Mouse (Mus musculus) small intestine, adult 2 months (tissue): ENCODE results near the gene Olfr95. TPM values are rescaled to one million over a fixed set of nuclear protein-coding genes. Genes with fewer than 3 reads are reported as not detected.

Experiments
- H3K27ac ChIP-seq: fragments of 200-500 bp; 2 replicates; pipeline ENCODE4 v1.5.1; 2012; ENCODE audit warnings: low read depth, low read length, control low read depth, inconsistent platforms; ENCODE audit not compliant: insufficient read depth
- H3K27me3 ChIP-seq: fragments of 200-500 bp; 2 replicates; pipeline ENCODE4 v1.6.1; 2012; ENCODE audit warnings: mild to moderate bottlenecking, moderate library complexity, low read length, inconsistent platforms; ENCODE audit not compliant: control insufficient read depth, insufficient read depth
- H3K36me3 ChIP-seq: fragments of 200-500 bp; 2 replicates; pipeline ENCODE4 v1.6.1; 2012; ENCODE audit warnings: mild to moderate bottlenecking, low read length, control low read depth, inconsistent platforms; ENCODE audit not compliant: control insufficient read depth, insufficient read depth
- H3K4me1 ChIP-seq: fragments of 200-500 bp; 2 replicates; pipeline ENCODE4 v1.6.1; 2012; ENCODE audit warnings: low read length, inconsistent platforms, mixed read lengths; ENCODE audit not compliant: control insufficient read depth, insufficient read depth, insufficient read length
- H3K4me3 ChIP-seq: fragments of 200-500 bp; 2 replicates; pipeline ENCODE4 v1.5.1; 2012; ENCODE audit warnings: low read depth, mild to moderate bottlenecking, control low read depth, inconsistent platforms, low read length, moderate library complexity
- CTCF ChIP-seq: fragments of 200-500 bp; IDR thresholded peaks from 2 replicates; pipeline ENCODE4 v1.5.1; 2012; ENCODE audit warnings: low read depth, mild to moderate bottlenecking, control low read depth, inconsistent platforms, low read length, moderate library complexity, mixed read lengths; ENCODE audit not compliant: insufficient replicate concordance, insufficient read length; ENCODE audit errors: extremely low read depth
- POLR2A ChIP-seq: fragments of 200-500 bp; IDR thresholded peaks from 2 replicates; pipeline ENCODE4 v1.6.1; 2012; ENCODE audit warnings: low read depth, mild to moderate bottlenecking, control low read depth, inconsistent platforms, low read length, moderate library complexity
- WGBS: fragments of 180-500 bp; shearing (Covaris S2); methylation state at CpG from one replicate; pipeline ENCODE4 v1.1.7; 2018; 5-methylcytosine and 5-hydroxymethylcytosine counted together
- polyA plus RNA-seq: library from polyadenylated mRNA; depleted of rRNA; stranded (reverse); fragments of >200 nt; gene quantifications from 2 replicates; pipeline ENCODE4 v1.2.3, GENCODE M21; 2012; rRNA removed

The Olfr95 gene
- polyA plus RNA-seq, 1 experiment = not detected

DNA sequence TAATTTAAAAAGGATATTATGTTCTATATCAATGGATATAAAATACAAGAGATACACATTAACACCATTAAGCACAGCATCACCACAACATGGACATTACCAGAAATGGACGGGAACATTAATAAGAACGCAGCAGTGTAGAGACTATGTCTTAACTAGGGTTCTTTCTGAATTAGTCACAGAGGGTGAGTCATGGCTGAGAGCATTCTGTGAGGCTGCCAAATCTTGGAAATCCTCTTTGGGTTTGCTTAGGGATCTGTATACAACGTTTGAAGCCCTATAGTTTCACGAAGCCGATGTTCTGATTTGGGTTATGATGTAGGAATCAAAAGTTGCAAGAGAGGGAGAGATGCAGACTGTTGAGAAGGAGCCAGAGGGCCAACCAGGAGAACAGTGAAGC, 18.1 kb downstream of the Olfr95 start:
- H3K36me3 ChIP-seq = no peaks in the 10 kb centered on the region
- TF ChIP-seq POLR2A = no peak
- no peak for TF ChIP-seq CTCF

DNA sequence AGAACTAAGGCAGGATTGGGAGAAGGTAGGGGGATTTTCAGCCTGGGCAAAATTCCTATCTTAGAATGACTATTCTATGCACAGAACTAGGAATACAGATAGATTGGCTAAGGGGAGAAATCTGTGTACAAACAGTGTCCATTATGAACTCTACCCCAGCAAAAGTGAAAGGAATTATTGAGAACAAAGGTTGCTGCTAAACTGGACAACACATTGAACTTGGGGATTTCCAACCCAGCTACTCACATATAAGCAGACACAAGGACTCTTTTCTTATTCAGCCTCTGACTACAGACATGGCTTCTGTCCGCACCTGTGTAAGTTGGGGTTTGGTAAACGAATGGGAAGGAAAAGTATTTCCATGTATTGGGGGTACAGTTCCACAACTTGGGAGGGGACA, 19.3 kb downstream of the Olfr95 start, which contains the start of gene Ubd:
Gene Ubd (plus strand): TSS at position 237 of the 400 bp plus-strand sequence.
- Histone ChIP-seq H3K27me3 (no peaks in the 10 kb centered on the region), H3K27ac (no peak within 1 kb of the TSS), H3K36me3 (no peaks in the 10 kb centered on the region), H3K4me1 (peaks cover 8% of the 10 kb centered on the region), H3K4me3 (no peak within 1 kb of the TSS)
- TF ChIP-seq CTCF (no peak), POLR2A (no peak)
- WGBS = 70% methylated on average over 2 of the region's 2 CpGs

More for the DNA sequence above, 18.1 kb downstream of the Olfr95 start:
- no peak overlapping the region for H3K4me3 ChIP-seq
- H3K27me3 ChIP-seq = no peaks in the 10 kb centered on the region
- H3K27ac ChIP-seq = no peak overlapping the region
- WGBS = 79% methylated on average over 5 of the region's 5 CpGs
- H3K4me1 ChIP-seq = peaks cover 8% of the 10 kb centered on the region

DNA sequence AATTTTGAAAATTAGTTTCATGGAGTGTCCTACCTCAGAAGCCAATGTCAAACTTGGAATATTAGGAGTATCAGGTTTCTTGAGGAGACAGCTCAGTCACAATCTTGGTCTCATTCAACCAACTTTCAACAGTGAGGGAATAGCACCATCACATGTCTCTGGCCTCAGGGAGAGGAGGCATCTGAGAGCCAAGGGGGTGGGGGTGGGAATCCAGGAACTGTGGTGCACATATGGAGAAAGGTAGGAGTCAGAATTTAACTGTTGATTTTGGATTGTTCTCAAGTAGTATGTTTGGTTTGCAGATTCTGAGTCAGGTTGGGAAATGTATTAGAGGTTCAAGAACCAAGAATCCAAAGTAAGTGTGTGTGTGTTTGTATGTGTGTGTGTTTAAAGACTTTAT, 19.9 kb downstream of the Olfr95 start:
- H3K27ac ChIP-seq = no peak overlapping the region
- H3K4me1 ChIP-seq = peaks cover 8% of the 10 kb centered on the region
- TF ChIP-seq CTCF (no peak), POLR2A (no peak)
- H3K27me3 ChIP-seq = no peaks in the 10 kb centered on the region
- no peak overlapping the region for H3K4me3 ChIP-seq
- H3K36me3 ChIP-seq = no peaks in the 10 kb centered on the region

- no peaks in the 10 kb centered on the region; the same call in 1 of the 2 replicates for H3K4me1 ChIP-seq
- WGBS = 48% methylated on average over 2 of the region's 2 CpGs
- no peak overlapping the region for H3K27ac ChIP-seq
- no peaks in the 10 kb centered on the region for H3K36me3 ChIP-seq
- no peak overlapping the region for H3K4me3 ChIP-seq
- TF ChIP-seq CTCF = no peak
- TF ChIP-seq POLR2A = no peak
- no peaks in the 10 kb centered on the region for H3K27me3 ChIP-seq
Observed at GRCm38 (mm10) chr17:37190711-37191110, 22.2 kb downstream of the Olfr95 start.

DNA sequence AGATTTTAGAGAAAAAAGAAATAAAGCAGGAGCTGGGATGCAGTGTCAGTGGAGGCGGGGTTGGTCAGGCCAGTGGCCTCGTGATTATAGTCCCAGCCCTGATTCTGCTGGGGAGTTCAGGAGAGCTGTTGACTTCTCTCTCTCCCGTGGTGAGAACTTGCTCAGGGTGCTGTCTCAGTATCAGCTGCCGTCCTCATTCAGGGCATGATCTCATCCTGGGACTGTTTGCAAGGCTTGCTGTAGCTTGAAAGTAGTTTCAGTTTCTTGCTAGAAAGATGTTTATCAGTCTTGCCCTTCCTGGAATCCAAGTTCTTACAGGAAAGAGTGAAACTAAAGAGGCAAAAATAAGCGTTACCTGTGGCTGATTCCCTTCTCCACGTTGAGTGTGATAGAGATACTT, 27.4 kb downstream of the Olfr95 start:
- WGBS = 10% methylated on average over 6 of the region's 6 CpGs
- no peaks in the 10 kb centered on the region for H3K27me3 ChIP-seq

DNA sequence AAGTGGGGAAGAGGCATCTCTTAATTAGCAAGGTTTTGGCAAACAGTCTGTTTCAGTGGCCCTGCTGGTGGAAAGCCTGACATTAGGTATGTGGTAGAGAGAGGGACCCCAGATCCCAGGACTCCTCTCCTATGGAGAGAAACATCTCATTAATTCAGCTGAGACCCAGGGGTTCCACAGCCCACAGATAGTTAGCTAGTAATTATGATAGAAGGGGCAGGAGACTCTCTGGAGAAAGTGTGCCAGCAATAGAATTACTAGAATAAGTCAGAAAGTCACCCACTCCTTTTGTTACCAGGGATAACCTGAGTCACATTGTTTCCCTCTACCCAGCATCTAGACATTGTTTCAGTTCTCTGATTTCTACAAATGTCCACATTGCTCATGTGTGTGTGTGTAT, 51.5 kb downstream of the Olfr95 start, which contains the start of gene Olfr93:
Gene Olfr93 (minus strand): TSS at position 101 of the 400 bp plus-strand sequence.
- H3K27ac ChIP-seq = no peak within 1 kb of the TSS
- H3K27me3 ChIP-seq = no peaks in the 10 kb centered on the region
- no peak within 1 kb of the TSS for H3K4me3 ChIP-seq
- TF ChIP-seq CTCF (no peak), POLR2A (no peak)
- H3K36me3 ChIP-seq = no peaks in the 10 kb centered on the region
- H3K4me1 ChIP-seq = no peaks in the 10 kb centered on the region

More for the DNA sequence above, 27.4 kb downstream of the Olfr95 start:
- H3K36me3 ChIP-seq = no peaks in the 10 kb centered on the region
- H3K4me3 ChIP-seq = no peak overlapping the region
- H3K27ac ChIP-seq = no peak overlapping the region
- TF ChIP-seq POLR2A = no peak
- no peak for TF ChIP-seq CTCF
- no peaks in the 10 kb centered on the region for H3K4me1 ChIP-seq

Other genes starting within 250 kb of the Olfr95 start
- gene 2410137M14Rik, start 231.9 kb downstream of the Olfr95 start, polyA plus RNA-seq = not detected in 2 replicates
- gene H2-M5, start 223.6 kb downstream of the Olfr95 start, polyA plus RNA-seq = 0.09 TPM in 1 of 2 replicates, not detected in the other
- gene Zfp57, start 212.0 kb downstream of the Olfr95 start, polyA plus RNA-seq = 0.70 and 0.84 TPM in 2 replicates
- not detected in 2 replicates for gene Mog, start 189.7 kb downstream of the Olfr95 start, polyA plus RNA-seq
- gene Gabbr1, start 167.2 kb downstream of the Olfr95 start, polyA plus RNA-seq = 7.3 and 14.5 TPM in 2 replicates
- not detected in 2 replicates for gene Olfr90, start 124.6 kb downstream of the Olfr95 start, polyA plus RNA-seq
- gene Olfr91, start 114.8 kb downstream of the Olfr95 start, polyA plus RNA-seq = not detected in 2 replicates
- not detected in 2 replicates for gene Olfr92, start 93.0 kb downstream of the Olfr95 start, polyA plus RNA-seq
- not detected in 2 replicates for gene Olfr93, start 51.6 kb downstream of the Olfr95 start, polyA plus RNA-seq
- gene Ubd, start 19.2 kb downstream of the Olfr95 start, polyA plus RNA-seq = 0.79 TPM in 1 of 2 replicates, not detected in the other
- not detected in 2 replicates for gene Olfr94, start 12.1 kb downstream of the Olfr95 start, polyA plus RNA-seq
- gene Olfr96, start 7.0 kb upstream of the Olfr95 start, polyA plus RNA-seq = not detected in 2 replicates
- gene Olfr97, start 24.2 kb upstream of the Olfr95 start, polyA plus RNA-seq = not detected in 2 replicates
- gene Olfr98, start 50.6 kb upstream of the Olfr95 start, polyA plus RNA-seq = not detected in 2 replicates
- 3.1 and 4.0 TPM in 2 replicates for gene H2-M3, start 57.1 kb upstream of the Olfr95 start, polyA plus RNA-seq
- gene Olfr99, start 70.3 kb upstream of the Olfr95 start, polyA plus RNA-seq = not detected in 2 replicates
- not detected in 2 replicates for gene Olfr101, start 91.2 kb upstream of the Olfr95 start, polyA plus RNA-seq
- gene Olfr102, start 103.9 kb upstream of the Olfr95 start, polyA plus RNA-seq = not detected in 2 replicates
- not detected in 2 replicates for gene Olfr103, start 126.6 kb upstream of the Olfr95 start, polyA plus RNA-seq
- not detected in 2 replicates for gene Olfr104-ps, start 146.5 kb upstream of the Olfr95 start, polyA plus RNA-seq
- gene Olfr105-ps, start 165.9 kb upstream of the Olfr95 start, polyA plus RNA-seq = not detected in 2 replicates
- not detected in 2 replicates for gene Olfr106-ps, start 177.3 kb upstream of the Olfr95 start, polyA plus RNA-seq
- gene Olfr107, start 186.1 kb upstream of the Olfr95 start, polyA plus RNA-seq = not detected in 2 replicates
- not detected in 2 replicates for gene Olfr108, start 232.4 kb upstream of the Olfr95 start, polyA plus RNA-seq
- not detected in 2 replicates for gene Olfr109, start 245.8 kb upstream of the Olfr95 start, polyA plus RNA-seq